9 mouse cellular contexts compared by ENCODE assay signal in genomic region chr15:97001416-97001815, GRCm38 (mm10). TPM values are rescaled to one million over a fixed set of nuclear protein-coding genes. Genes with fewer than 3 reads are reported as not detected.
DNase-seq lines count a peak whose midpoint lies in the region; ATAC-seq and TF ChIP-seq lines count a peak whose summit lies in the region.
"Had no signal": no experiment of that assay in that cellular context is flagged by ENCODE, and none has a peak within 500 bp of the region (broad histone marks: within the 10 kb centered on the region; RNA-seq: fewer than 3 reads in every experiment).

No protein-coding gene starts in this region.

- H3K4me2 ChIP-seq in liver, embryonic 13.5 days: no peak overlapping the region

- peaks cover 11% of the 10 kb centered on the region; the same call in 1 of the 2 replicates for H3K4me1 ChIP-seq in kidney, adult 2 months (ENCODE audit: control insufficient read depth, insufficient read depth, low read length)
- peaks cover 39% of the 10 kb centered on the region for H3K4me1 ChIP-seq in liver, embryonic 13.5 days (replicated peaks)
- H3K4me1 ChIP-seq: megakaryocyte, embryonic 14.5 days had no signal

- ATAC-seq in liver, embryonic 13.5 days (ENCODE audit: low read depth): no peak
- no peak for ATAC-seq in monocyte, adult 5-6 weeks (replicated peaks; ENCODE audit: insufficient number of reproducible peaks, low FRiP score, low TSS enrichment, poor library complexity, severe bottlenecking)
- ATAC-seq in frontal cortex, adult (ENCODE audit: low TSS enrichment): no peak

- TF ChIP-seq POLR2A in kidney, adult 2 months (IDR thresholded peaks at IDR 0.05; ENCODE audit: low read depth, low read length): no peak

- no peaks in the 10 kb centered on the region for H3K9me3 ChIP-seq in liver, embryonic 13.5 days (replicated peaks)

- no peak for TF ChIP-seq CTCF in kidney, adult 2 months (conservative IDR thresholded peaks at IDR 0.05; ENCODE audit: insufficient read depth, insufficient read length, low read depth, low read length)

- no peak overlapping the region for H3K4me3 ChIP-seq in kidney, adult 2 months (ENCODE audit: insufficient read depth, low read depth, low read length)
- no peak overlapping the region for H3K4me3 ChIP-seq in liver, embryonic 13.5 days (replicated peaks)
- H3K4me3 ChIP-seq: megakaryocyte, embryonic 14.5 days had no signal

- H3K27ac ChIP-seq in kidney, adult 2 months (ENCODE audit: insufficient read depth, low read depth, low read length): peak overlapping the region; percentile 59; the same call in 1 of the 2 replicates
- peak overlapping the region; percentile 68; the same call in 1 of the 2 replicates for H3K27ac ChIP-seq in liver, embryonic 13.5 days

- H3K9ac ChIP-seq in liver, embryonic 13.5 days: no peak overlapping the region

- no peak for DNase-seq in kidney, adult 2 months
- no peak for DNase-seq in kidney, adult 9 months
- DNase-seq in embryo, embryonic 11 days: peak; percentile 51
- peak; percentile 53 for DNase-seq in forelimb bud, embryonic 11.5 days (ENCODE audit: low read depth, low spot score)
- DNase-seq in liver, embryonic 13.5 days: no peak
- DNase-seq in T-cell, adult 2 months (ENCODE audit: low spot score): no peak

- WGBS in kidney, adult 2 months: 72% methylated on average over 12 of the region's 12 CpGs
- 65% methylated on average over 12 of the region's 12 CpGs for WGBS in liver, embryonic 13.5 days (ENCODE audit: insufficient replicate concordance)

- no peaks in the 10 kb centered on the region for H3K36me3 ChIP-seq in kidney, adult 2 months (ENCODE audit: control insufficient read depth, insufficient read depth, low read length)
- H3K36me3 ChIP-seq in liver, embryonic 13.5 days: 0 out of 2 replicates have a peak, but pooled peaks cover 6% of the 10 kb centered on the region

- H3K27me3 ChIP-seq in kidney, adult 2 months (replicated peaks; ENCODE audit: control insufficient read depth, insufficient read depth, low read length): no peaks in the 10 kb centered on the region
- H3K27me3 ChIP-seq in liver, embryonic 13.5 days: no peaks in the 10 kb centered on the region
- H3K27me3 ChIP-seq: megakaryocyte, embryonic 14.5 days had no signal

RNA-seq across cellular contexts. Expression of gene Slc38a4, which starts 54.3 kb away (rescaled TPM):
- polyA plus RNA-seq in kidney, adult 2 months (2012; rRNA removed): 2.6 and 2.7 TPM in 2 replicates
- 38.3 and 50.7 TPM in 2 replicates for polyA plus RNA-seq in liver, embryonic 13.5 days (2015; fragmentation: Nextera tagmentation; extraction: Ambion mirVana)
- not detected in 3 replicates for total RNA-seq in monocyte, adult 5-6 weeks (2017)

Comparison
In these comparisons a context has a peak if more than half of its experiments do, and no peak if none do; other contexts are left out.
1. DNase-seq: peak in embryo, embryonic 11 days (single experiment) and forelimb bud, embryonic 11.5 days (single experiment); none in kidney, adult 2 months (single experiment), kidney, adult 9 months (single experiment), liver, embryonic 13.5 days (single experiment) and T-cell, adult 2 months (single experiment).
2. RNA of gene Slc38a4, which starts 54.3 kb away (polyA plus RNA-seq): 38.3 to 50.7 TPM in liver, embryonic 13.5 days; 2.6 to 2.7 TPM in kidney, adult 2 months; every median in the first group is over 10 times any median in the second.